Mouse (Mus musculus) CH12.LX (cell line): Measurements from ENCODE around the gene Gpatch1. TPM values are rescaled to one million over a fixed set of nuclear protein-coding genes. Genes with fewer than 3 reads are reported as not detected.

Source experiments
- DNase-seq: peaks from one replicate; pipeline ENCODE4 v3.0.0-alpha.2; 2013; ENCODE audit errors: extremely low read depth
- H3K27ac ChIP-seq: 2 replicates; pipeline ENCODE4 v1.5.1; 2012; ENCODE audit warnings: low read depth, mild to moderate bottlenecking, control low read depth, moderate library complexity; ENCODE audit not compliant: insufficient read depth
- H3K27me3 ChIP-seq: replicated peaks from 2 replicates; pipeline ENCODE3; 2012; ENCODE audit warnings: inconsistent platforms
- H3K36me3 ChIP-seq, 2 experiments: replicated peaks in 1 of 2; 2 replicates each; pipeline versions ENCODE3 to v1.6.1; 2012; ENCODE audit warnings: inconsistent platforms in 1 of 2, low read length in 1 of 2, mild to moderate bottlenecking in 1 of 2, mixed read lengths in 1 of 2, moderate library complexity in 1 of 2; ENCODE audit not compliant: control insufficient read depth in 1 of 2, insufficient read depth in 1 of 2
- H3K4me1 ChIP-seq, 2 experiments: 2 replicates each; pipeline ENCODE4 v1.6.1; 2012; ENCODE audit warnings: inconsistent platforms in 1 of 2, moderate library complexity in 1 of 2; ENCODE audit not compliant: insufficient read depth in 2 of 2, control insufficient read depth in 1 of 2
- H3K4me2 ChIP-seq: 2 replicates; pipeline ENCODE4 v1.6.1; 2012; ENCODE audit warnings: low read depth, mild to moderate bottlenecking, control low read depth; ENCODE audit not compliant: poor library complexity, insufficient read depth, severe bottlenecking
- H3K4me3 ChIP-seq, 3 experiments: fragments of 150-350 bp in 1 of 3; sonication (generic) in 1 of 3; replicated peaks in 1 of 3; 2 replicates each; pipeline versions ENCODE3 to v1.5.1; 2011 to 2012; ENCODE audit warnings: low read depth in 2 of 3, low read length in 2 of 3, mild to moderate bottlenecking in 2 of 3, moderate library complexity in 2 of 3, control low read depth in 1 of 3, improper control_type of control experiment in 1 of 3, inconsistent platforms in 1 of 3, mixed read lengths in 1 of 3; ENCODE audit not compliant: poor library complexity in 1 of 3
- H3K79me2 ChIP-seq: replicated peaks from 2 replicates; pipeline ENCODE4 v1.6.1; 2012; ENCODE audit warnings: mild to moderate bottlenecking, moderate library complexity; ENCODE audit not compliant: control insufficient read depth, poor library complexity, insufficient read depth, severe bottlenecking; ENCODE audit errors: extremely low read depth
- H3K9ac ChIP-seq: 2 replicates; pipeline ENCODE4 v1.6.1; 2012; ENCODE audit warnings: low read depth, mild to moderate bottlenecking, control low read depth, moderate library complexity; ENCODE audit not compliant: insufficient read depth
- H3K9me3 ChIP-seq: replicated peaks from 2 replicates; pipeline ENCODE3; 2012; ENCODE audit warnings: low read length, inconsistent platforms, mixed read lengths
- CHD1 ChIP-seq: IDR thresholded peaks from 2 replicates; pipeline ENCODE4 v1.6.1; 2012; ENCODE audit warnings: low read depth, low read length, improper control_type of control experiment, inconsistent platforms
- CTCF ChIP-seq, 2 experiments: IDR thresholded peaks in 1 of 2; conservative IDR thresholded peaks in 1 of 2; 2 replicates each; pipeline ENCODE4 v1.5.1; 2011 to 2012; ENCODE audit warnings: low read depth in 2 of 2, low read length in 2 of 2, improper control_type of control experiment in 1 of 2, inconsistent platforms in 1 of 2, mild to moderate bottlenecking in 1 of 2, moderate library complexity in 1 of 2
- ELF1 ChIP-seq: IDR thresholded peaks from 2 replicates; pipeline ENCODE4 v1.6.1; 2014; ENCODE audit warnings: low read depth, mild to moderate bottlenecking, inconsistent platforms, low read length, improper control_type of control experiment
- POLR2A ChIP-seq: IDR thresholded peaks from 2 replicates; pipeline ENCODE4 v1.6.1; 2011; ENCODE audit warnings: low read depth, mild to moderate bottlenecking, improper control_type of control experiment, low read length
- RAD21 ChIP-seq: IDR thresholded peaks from 2 replicates; pipeline ENCODE4 v1.6.1; 2011; ENCODE audit warnings: low read depth, mild to moderate bottlenecking, low read length, improper control_type of control experiment, moderate library complexity
- SIN3A ChIP-seq: IDR thresholded peaks from 2 replicates; pipeline ENCODE4 v1.6.1; 2012; ENCODE audit warnings: low read length, improper control_type of control experiment, inconsistent platforms
- SMC3 ChIP-seq: IDR thresholded peaks from 2 replicates; pipeline ENCODE4 v1.6.1; 2011; ENCODE audit warnings: low read depth, low read length, improper control_type of control experiment
- dilution Hi-C: fragments of 300-500 bp; cut with MboI; formaldehyde crosslinking; loops from 2 replicates; pipeline ENCODE4 v1.14.3; 2020; ENCODE audit warnings: low sequenced_read_pairs; ENCODE audit not compliant: extremely low pct_unique_long_range_greater_than_20kb, extremely low pct_ligation_motif_present
- in situ Hi-C: fragments of 300-500 bp; cut with MboI; formaldehyde crosslinking; loops from 3 replicates; pipeline ENCODE4 v1.14.3; 2019; ENCODE audit warnings: low sequenced_read_pairs, low pct_ligation_motif_present, low pct_unique_long_range_greater_than_20kb, mixed read lengths
- polyA plus RNA-seq: library from polyadenylated mRNA; unstranded; fragments of >175 nt; gene quantifications from 2 replicates; pipeline ENCODE4 v1.2.1, GENCODE M21; 2012; ENCODE audit warnings: low read depth; ENCODE audit not compliant: insufficient read length
- total RNA-seq, 2 experiments: library from RNA; depleted of rRNA; stranded (reverse); fragments of 300-350 nt in 1 of 2; fragments of >200 nt in 1 of 2; gene quantifications; 2 replicates each; pipeline ENCODE4 v1.2.3; 2012 to 2014

Gpatch1 gene
- total and polyA plus RNA-seq, 3 experiments, result 4.3 to 14.2 (median 6.9) TPM

- peak; percentile 31 for DNase-seq
- Histone ChIP-seq H3K4me2 (no peak overlapping the region), H3K27me3 (no peaks in the 10 kb centered on the region), H3K4me1 (peaks cover under 1 to 9% of the 10 kb centered on the region in 2 experiments), H3K4me3 (no peak overlapping the region), H3K79me2 (no peaks in the 10 kb centered on the region), H3K9me3 (peaks cover 18% of the 10 kb centered on the region), H3K27ac (no peak overlapping the region), H3K9ac (no peak overlapping the region), H3K36me3 (no peaks in the 10 kb centered on the region)
- TF ChIP-seq SIN3A (no peak), RAD21 (peak; percentile 23), SMC3 (no peak), CHD1 (no peak), ELF1 (no peak), POLR2A (no peak), CTCF (conservative IDR thresholded peaks at IDR 0.05 in 1 of 2, IDR thresholded peaks at IDR 0.05 in 1 of 2; ENCODE audit: low read depth in 2 of 2, low read length in 2 of 2) (peak; percentile 28 to 48; a peak in 3 of 4 replicates)
- in situ Hi-C loops, result no loop called here
- dilution Hi-C loops, result no loop called here
These were observed 87.9 kb downstream of the Gpatch1 start for GRCm38 (mm10) chr7:35230333-35230732.

Other genes starting within 250 kb of the Gpatch1 start
- gene Cebpa, start 199.1 kb downstream of the Gpatch1 start, total RNA-seq (2012; rRNA removed), result not detected in 2 replicates
- gene Cebpa, start 199.1 kb downstream of the Gpatch1 start, total RNA-seq (2014; rRNA removed), result not detected in 2 replicates
- not detected in 2 replicates for gene Cebpa, start 199.1 kb downstream of the Gpatch1 start, polyA plus RNA-seq
- not detected in 2 replicates for gene Slc7a10, start 132.1 kb downstream of the Gpatch1 start, total RNA-seq (2012; rRNA removed)
- not detected in 2 replicates for gene Slc7a10, start 132.1 kb downstream of the Gpatch1 start, total RNA-seq (2014; rRNA removed)
- gene Slc7a10, start 132.1 kb downstream of the Gpatch1 start, polyA plus RNA-seq, result not detected in 2 replicates
- not detected in 2 replicates for gene Lrp3, start 102.9 kb downstream of the Gpatch1 start, total RNA-seq (2012; rRNA removed)
- gene Lrp3, start 102.9 kb downstream of the Gpatch1 start, total RNA-seq (2014; rRNA removed), result not detected in 2 replicates
- gene Lrp3, start 102.9 kb downstream of the Gpatch1 start, polyA plus RNA-seq, result not detected in 2 replicates
- gene Rhpn2, start 15.7 kb upstream of the Gpatch1 start, total RNA-seq (2012; rRNA removed), result 0.13 and 0.25 TPM in 2 replicates
- gene Rhpn2, start 15.7 kb upstream of the Gpatch1 start, total RNA-seq (2014; rRNA removed), result 0.14 and 0.17 TPM in 2 replicates
- 0.34 and 0.63 TPM in 2 replicates for gene Rhpn2, start 15.7 kb upstream of the Gpatch1 start, polyA plus RNA-seq
- gene Faap24, start 78.4 kb upstream of the Gpatch1 start, total RNA-seq (2012; rRNA removed), result 17.6 and 24.1 TPM in 2 replicates
- gene Faap24, start 78.4 kb upstream of the Gpatch1 start, total RNA-seq (2014; rRNA removed), result 20.2 and 23.1 TPM in 2 replicates
- 50.7 and 55.1 TPM in 2 replicates for gene Faap24, start 78.4 kb upstream of the Gpatch1 start, polyA plus RNA-seq
- gene Cep89, start 78.6 kb upstream of the Gpatch1 start, total RNA-seq (2012; rRNA removed), result 11.8 and 12.6 TPM in 2 replicates
- gene Cep89, start 78.6 kb upstream of the Gpatch1 start, total RNA-seq (2014; rRNA removed), result 5.2 and 6.7 TPM in 2 replicates
- gene Cep89, start 78.6 kb upstream of the Gpatch1 start, polyA plus RNA-seq, result 25.4 and 28.7 TPM in 2 replicates
- gene Slc7a9, start 130.4 kb upstream of the Gpatch1 start, total RNA-seq (2012; rRNA removed), result not detected in 2 replicates
- gene Slc7a9, start 130.4 kb upstream of the Gpatch1 start, total RNA-seq (2014; rRNA removed), result not detected in 2 replicates
- gene Slc7a9, start 130.4 kb upstream of the Gpatch1 start, polyA plus RNA-seq, result not detected in 2 replicates
- 0.08 TPM in 1 of 2 replicates, not detected in the other for gene Tdrd12, start 219.3 kb upstream of the Gpatch1 start, total RNA-seq (2012; rRNA removed)
- 0.21 TPM in 1 of 2 replicates, not detected in the other for gene Tdrd12, start 219.3 kb upstream of the Gpatch1 start, total RNA-seq (2014; rRNA removed)
- 0.19 and 0.42 TPM in 2 replicates for gene Tdrd12, start 219.3 kb upstream of the Gpatch1 start, polyA plus RNA-seq
- 29.8 and 35.9 TPM in 2 replicates for gene Nudt19, start 237.9 kb upstream of the Gpatch1 start, total RNA-seq (2012; rRNA removed)
- gene Nudt19, start 237.9 kb upstream of the Gpatch1 start, total RNA-seq (2014; rRNA removed), result 128 and 130 TPM in 2 replicates
- gene Nudt19, start 237.9 kb upstream of the Gpatch1 start, polyA plus RNA-seq, result 42.7 and 58.0 TPM in 2 replicates